Mouse (Mus musculus) stomach, postnatal 0 days (tissue): ENCODE results near the gene Fcer1a.

Experiments
- CTCF ChIP-seq: IDR thresholded peaks from 2 replicates; pipeline ENCODE4 v1.5.1; 2016; ENCODE audit warnings: antibody characterized with exemption, low read depth, mild to moderate bottlenecking, moderate library complexity
- EP300 ChIP-seq: optimal IDR thresholded peaks from 2 replicates; pipeline ENCODE3; 2016; ENCODE audit warnings: antibody characterized with exemption

GRCm38 (mm10) chr1:173265701-173266100, 38.7 kb upstream of the Fcer1a start, which contains the start of gene Olfr418:
- TF ChIP-seq CTCF (no peak), EP300 (no peak)
